Comparison of ENCODE assay signal across 23 mouse cellular contexts in genomic region chr3:38457041-38457440, GRCm38 (mm10). TPM values are rescaled to one million over a fixed set of nuclear protein-coding genes. Genes with fewer than 3 reads are reported as not detected.
DNase-seq lines count a peak whose midpoint lies in the region; ATAC-seq and TF ChIP-seq lines count a peak whose summit lies in the region.
"Had no signal": no experiment of that assay in that cellular context is flagged by ENCODE, and none has a peak within 500 bp of the region (broad histone marks: within the 10 kb centered on the region; RNA-seq: fewer than 3 reads in every experiment).

No protein-coding gene starts in this region.

- DNase-seq in cerebellum, adult 11-12 months, result peak; percentile 35
- no peak for DNase-seq in cerebellum, postnatal 4 days (ENCODE audit: low spot score in 2 of 2)
- peak; percentile 62 to 70 for DNase-seq in cerebellum, postnatal 25 days
- DNase-seq in lung, adult 2 months, result no peak
- DNase-seq in urinary bladder, postnatal 14 days (ENCODE audit: low spot score), result no peak
- DNase-seq: adrenal gland, postnatal 10 days; adrenal gland, postnatal 36 days; gastrocnemius, postnatal 10 days; gastrocnemius, postnatal 36 days; heart, adult 2 months; heart, postnatal 14 days; heart, postnatal 4 days had no signal

- TF ChIP-seq CTCF in lung, adult 2 months (IDR thresholded peaks at IDR 0.05; ENCODE audit: insufficient read depth, low read length), result no peak

- no peak for TF ChIP-seq POLR2A in lung, adult 2 months (IDR thresholded peaks at IDR 0.05; ENCODE audit: borderline replicate concordance, extremely low read depth, low read depth, low read length)

- H3K4me3 ChIP-seq in megakaryocyte, embryonic 14.5 days (replicated peaks), result peak overlapping the region; percentile 44
- H3K4me3 ChIP-seq in lung, adult 2 months (replicated peaks; ENCODE audit: extremely low read depth, low read depth, low read length), result no peak overlapping the region
- H3K4me3 ChIP-seq: forebrain, embryonic 10.5 days; forebrain, embryonic 13.5 days; heart, adult 2 months; heart, embryonic 10.5 days; heart, embryonic 13.5 days had no signal

- peaks cover 52% of the 10 kb centered on the region for H3K36me3 ChIP-seq in megakaryocyte, embryonic 14.5 days (replicated peaks; ENCODE audit: low read length)

- ATAC-seq in megakaryocyte, adult 5-6 weeks (ENCODE audit: poor library complexity, severe bottlenecking), result no peak
- ATAC-seq: activated CD4-positive, CD25-positive, alpha-beta regulatory T cell, adult 4 months; forebrain, embryonic 13.5 days; forebrain, embryonic 16.5 days; hindbrain, postnatal 0 days; inflammation-experienced regulatory T-cells, adult 6 months; intestine, embryonic 16.5 days had no signal

- H3K9me3 ChIP-seq in megakaryocyte, embryonic 14.5 days, result peaks cover 36% of the 10 kb centered on the region
- H3K9me3 ChIP-seq: forebrain, embryonic 10.5 days; forebrain, embryonic 13.5 days; heart, embryonic 10.5 days; heart, embryonic 13.5 days had no signal

- no peaks in the 10 kb centered on the region for H3K27me3 ChIP-seq in megakaryocyte, embryonic 14.5 days (replicated peaks)
- H3K27me3 ChIP-seq: forebrain, embryonic 13.5 days; heart, embryonic 13.5 days had no signal

- no peaks in the 10 kb centered on the region for H3K4me1 ChIP-seq in megakaryocyte, embryonic 14.5 days
- no peaks in the 10 kb centered on the region for H3K4me1 ChIP-seq in lung, adult 2 months (ENCODE audit: control insufficient read depth, insufficient read depth, low read length)
- H3K4me1 ChIP-seq: forebrain, embryonic 10.5 days; forebrain, embryonic 13.5 days; heart, embryonic 10.5 days; heart, embryonic 13.5 days had no signal

- 94% methylated on average over 14 of the region's 14 CpGs for WGBS in lung, adult 2 months

RNA-seq across cellular contexts. Expression of gene Ankrd50, which starts 27.6 kb away (rescaled TPM):
- polyA plus RNA-seq in megakaryocyte, embryonic 14.5 days (2012; ENCODE audit: insufficient read depth, low replicate concordance), result 1.1 and 1.2 TPM in 2 replicates
- 5.9 and 7.1 TPM in 2 replicates for total RNA-seq in megakaryocyte, adult 5-6 weeks (2015)
- total RNA-seq in megakaryocyte, adult 5-6 weeks (2017), result 7.4 and 9.1 TPM in 2 replicates
- 49.2 and 56.4 TPM in 2 replicates for polyA plus RNA-seq in lung, adult 2 months (2012; rRNA removed)

Comparison
In these comparisons a context has a peak if more than half of its experiments do, and no peak if none do; other contexts are left out.
1. DNase-seq: peak in cerebellum, adult 11-12 months (single experiment) and cerebellum, postnatal 25 days (2 of 2); none in cerebellum, postnatal 4 days (0 of 2), lung, adult 2 months (single experiment) and urinary bladder, postnatal 14 days (single experiment).
2. RNA of gene Ankrd50, which starts 27.6 kb away (polyA plus RNA-seq): 49.2 to 56.4 TPM in lung, adult 2 months; 1.1 to 1.2 TPM in megakaryocyte, embryonic 14.5 days; every median in the first group is over 10 times any median in the second.